24 mouse cellular contexts compared by ENCODE assay signal in genomic region chrX:106155892-106156291, GRCm38 (mm10).
"Had no signal": no experiment of that assay in that cellular context is flagged by ENCODE, and none has a peak within 500 bp of the region (broad histone marks: within the 10 kb centered on the region; RNA-seq: fewer than 3 reads in every experiment).

No protein-coding gene starts in this region.

- DNase-seq: gastrocnemius, postnatal 10 days; heart, adult 11 months; heart, adult 2 months; heart, postnatal 14 days; heart, postnatal 36 days; kidney, adult 11 months; kidney, adult 2 months; kidney, adult 9 months; kidney, postnatal 14 days; kidney, postnatal 36 days; liver, embryonic 13.5 days had no signal

- H3K9me3 ChIP-seq: heart, embryonic 13.5 days; heart, embryonic 15.5 days; hindbrain, embryonic 13.5 days; hindbrain, embryonic 15.5 days; kidney, embryonic 15.5 days; limb, embryonic 10.5 days; limb, embryonic 12.5 days; liver, embryonic 13.5 days had no signal

- H3K36me3 ChIP-seq: heart, embryonic 13.5 days; heart, embryonic 15.5 days; hindbrain, embryonic 13.5 days; hindbrain, embryonic 15.5 days; kidney, embryonic 15.5 days; limb, embryonic 10.5 days; limb, embryonic 12.5 days; liver, embryonic 13.5 days had no signal

- H3K4me2 ChIP-seq: heart, embryonic 11.5 days; heart, embryonic 13.5 days; heart, embryonic 15.5 days; hindbrain, embryonic 13.5 days; hindbrain, embryonic 15.5 days; kidney, embryonic 15.5 days; limb, embryonic 12.5 days; liver, embryonic 13.5 days had no signal

- H3K27me3 ChIP-seq: heart, embryonic 13.5 days; heart, embryonic 15.5 days; hindbrain, embryonic 15.5 days; liver, embryonic 13.5 days had no signal

- H3K4me1 ChIP-seq: heart, embryonic 13.5 days; heart, embryonic 15.5 days; hindbrain, embryonic 13.5 days; hindbrain, embryonic 15.5 days; kidney, embryonic 15.5 days; limb, embryonic 10.5 days; limb, embryonic 12.5 days had no signal

- H3K9ac ChIP-seq: heart, embryonic 13.5 days; heart, embryonic 15.5 days; hindbrain, embryonic 13.5 days; hindbrain, embryonic 15.5 days; kidney, embryonic 15.5 days; limb, embryonic 12.5 days; liver, embryonic 13.5 days had no signal

- H3K27ac ChIP-seq: heart, adult 2 months; heart, embryonic 13.5 days; heart, embryonic 15.5 days; hindbrain, embryonic 13.5 days; hindbrain, embryonic 15.5 days; hindbrain, postnatal 0 days; kidney, embryonic 15.5 days; kidney, postnatal 0 days; layer of hippocampus, adult 2 months; left cerebral cortex, adult 2 months; limb, embryonic 10.5 days; limb, embryonic 12.5 days; liver, embryonic 13.5 days had no signal

- H3K4me3 ChIP-seq: heart, adult 2 months; heart, embryonic 13.5 days; heart, embryonic 15.5 days; hindbrain, embryonic 13.5 days; hindbrain, embryonic 15.5 days; kidney, embryonic 15.5 days; layer of hippocampus, adult 2 months; left cerebral cortex, adult 2 months; limb, embryonic 10.5 days; limb, embryonic 12.5 days; liver, embryonic 13.5 days had no signal

- ATAC-seq: hindbrain, postnatal 0 days; intestine, embryonic 16.5 days had no signal
